Mouse (Mus musculus) cerebellum, adult 9-10 months (tissue): ENCODE results near the gene H2-DMb1.
"Not testable (repeated sequence)": the region's sequence is repeated elsewhere in the genome, so short reads cannot be mapped to it uniquely, and the experiment has no call there.

Experiments
- DNase-seq: peaks from one replicate; pipeline ENCODE4 v3.0.0; 2022

The H2-DMb1 gene

DNA sequence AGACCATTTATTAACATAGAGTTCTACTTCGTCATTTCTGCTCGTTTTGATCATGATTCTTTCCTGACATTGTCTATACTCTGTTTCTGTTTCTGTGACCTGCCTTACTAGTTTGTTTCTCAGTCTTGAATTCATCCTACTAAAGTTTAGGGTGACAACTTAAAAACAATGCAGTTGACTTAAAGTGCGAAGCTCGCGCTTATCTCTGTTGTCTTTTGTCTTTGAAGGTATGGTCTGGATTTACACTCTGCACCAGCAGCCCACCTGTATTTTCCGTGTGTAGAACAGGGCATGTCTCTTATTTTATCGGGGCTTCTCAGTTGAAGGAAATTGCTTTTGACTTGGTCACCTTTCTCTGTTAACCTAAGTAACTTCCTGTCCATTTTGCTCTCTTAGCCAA is 29.8 kb upstream of the H2-DMb1 start:
- no peak for DNase-seq

GRCm38 (mm10) chr17:34123518-34123917 is 29.4 kb upstream of the H2-DMb1 start:
- DNase-seq = peak; percentile 69

DNA sequence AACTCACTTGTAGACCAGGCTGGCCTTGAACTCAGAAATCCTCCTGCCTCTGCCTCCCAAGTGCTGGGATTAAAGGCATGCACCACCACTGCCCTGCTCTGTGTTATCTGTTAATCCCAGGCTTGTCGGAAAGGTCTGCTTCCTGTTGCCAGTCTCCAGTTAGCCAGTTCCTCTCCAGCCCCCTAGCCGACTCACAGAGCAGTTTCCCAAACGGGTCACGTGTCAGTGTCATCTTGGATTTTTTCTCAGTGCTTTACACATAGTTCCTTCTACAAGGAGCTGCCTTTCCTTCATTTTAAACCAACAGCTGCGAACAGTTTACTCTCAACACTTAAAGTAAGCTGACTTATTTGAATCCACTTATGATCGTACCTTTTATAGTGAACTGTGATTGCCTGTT is 28.2 kb upstream of the H2-DMb1 start:
- peak; percentile 45 for DNase-seq

- peak; percentile 34 for DNase-seq
Measured at GRCm38 (mm10) chr17:34126826-34127420, 25.9 kb upstream of the H2-DMb1 start.

DNA sequence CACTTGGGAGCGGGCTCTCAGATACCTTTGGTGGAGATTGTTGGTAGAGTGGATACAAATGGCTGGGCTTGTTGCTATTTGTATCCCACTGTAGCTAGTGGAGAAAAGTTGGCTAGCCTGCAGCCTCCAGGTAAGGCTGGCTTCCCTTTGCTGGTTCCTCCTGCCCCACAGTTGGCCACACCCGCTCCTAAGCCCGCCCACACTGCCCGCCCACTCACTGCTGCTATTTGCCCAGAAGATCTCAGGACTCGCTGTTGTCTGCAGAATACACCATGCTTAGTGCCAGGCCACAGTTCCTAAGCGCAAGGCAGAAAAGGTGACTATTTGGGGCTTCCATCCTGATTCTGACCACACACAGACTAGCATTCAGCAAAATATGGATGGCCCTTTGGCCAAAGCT is 25.4 kb upstream of the H2-DMb1 start:
- peak; percentile 70 for DNase-seq

DNA sequence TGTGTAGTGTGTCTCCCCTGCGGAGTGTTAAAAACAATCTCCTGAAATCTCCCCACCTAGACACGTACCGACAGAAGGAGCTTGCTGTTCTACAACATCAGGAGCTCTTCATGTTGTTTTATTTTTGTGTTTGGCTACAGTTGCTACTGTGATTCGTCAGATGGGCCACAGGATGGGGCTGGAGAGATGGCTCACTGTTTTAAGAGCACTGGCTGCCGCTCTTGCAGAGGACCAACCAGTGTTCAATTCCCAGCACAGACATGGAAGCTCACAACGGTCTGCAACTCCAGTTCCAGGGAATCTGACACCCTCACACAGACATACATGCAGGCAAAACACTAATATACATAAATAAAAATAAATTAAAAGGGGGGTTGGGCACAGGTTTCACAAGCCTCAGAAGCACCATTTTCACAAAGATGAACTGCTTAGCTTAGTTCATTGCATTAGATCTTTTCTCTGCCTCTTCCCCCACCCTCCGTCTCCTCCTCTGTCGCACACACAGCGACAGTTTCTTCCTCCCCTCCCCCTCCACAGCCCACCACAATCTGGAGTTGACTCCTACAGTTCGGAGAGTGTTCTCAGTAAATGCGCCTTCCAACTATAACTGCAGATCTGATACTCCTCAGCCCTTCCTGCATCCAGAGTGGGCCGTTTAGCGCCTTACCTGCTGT is 24.5 kb upstream of the H2-DMb1 start:
- DNase-seq = peak; percentile 26

- no peak for DNase-seq
Measured at GRCm38 (mm10) chr17:34128944-34129791, 23.7 kb upstream of the H2-DMb1 start.

GRCm38 (mm10) chr17:34130073-34130947 is 22.6 kb upstream of the H2-DMb1 start:
- DNase-seq = no peak

DNA sequence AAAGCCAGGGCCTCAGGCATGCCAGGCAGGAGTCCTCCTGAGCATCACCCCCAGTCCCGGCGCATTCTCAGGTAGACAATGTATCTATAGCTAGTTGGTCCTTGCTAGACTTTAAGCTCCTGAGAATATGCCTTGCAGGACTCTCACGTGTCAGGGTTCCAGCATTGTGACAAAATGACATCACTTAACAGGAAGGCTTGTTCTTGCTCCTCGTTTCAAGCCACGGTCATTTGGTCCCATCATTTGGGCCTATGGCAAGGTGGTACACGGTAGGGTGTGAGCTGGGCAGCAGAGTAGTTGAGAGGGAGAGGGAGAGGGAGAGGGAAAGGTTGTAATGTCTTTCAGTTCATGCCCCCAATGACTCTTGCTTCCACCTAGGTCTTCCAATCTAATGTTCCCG is 21.0 kb upstream of the H2-DMb1 start:
- no peak for DNase-seq

GRCm38 (mm10) chr17:34133289-34133688 is 19.6 kb upstream of the H2-DMb1 start:
- peak; percentile 26 for DNase-seq

- peak; percentile 19 for DNase-seq
Measured at GRCm38 (mm10) chr17:34134451-34134850, 18.4 kb upstream of the H2-DMb1 start.

- peak; percentile 100 for DNase-seq
Measured at GRCm38 (mm10) chr17:34135297-34136224, 17.3 kb upstream of the H2-DMb1 start.

GRCm38 (mm10) chr17:34137601-34138000 is 15.3 kb upstream of the H2-DMb1 start:
- peak; percentile 17 for DNase-seq

GRCm38 (mm10) chr17:34138655-34139054 is 14.2 kb upstream of the H2-DMb1 start:
- DNase-seq = no peak

DNA sequence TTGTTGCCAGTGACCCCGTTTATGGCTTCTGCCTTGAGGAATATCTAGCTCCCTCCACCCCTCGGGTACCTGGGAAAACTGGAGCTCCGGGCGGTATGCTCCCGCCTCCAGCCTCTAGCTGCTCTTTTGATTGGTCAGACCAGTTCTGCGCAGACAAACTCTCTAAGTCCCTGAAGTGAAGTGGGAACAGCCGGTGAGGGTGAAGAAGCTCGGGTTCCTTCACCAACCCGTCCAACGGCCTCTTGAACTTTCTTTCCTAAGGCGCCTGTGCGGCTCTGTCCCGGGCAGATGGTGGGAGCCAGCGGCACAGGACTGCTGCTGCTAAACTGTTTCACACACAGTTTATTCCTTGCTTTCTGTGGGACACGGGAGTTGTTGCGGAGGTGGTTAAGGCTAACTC is 13.5 kb upstream of the H2-DMb1 start:
- no peak for DNase-seq

DNA sequence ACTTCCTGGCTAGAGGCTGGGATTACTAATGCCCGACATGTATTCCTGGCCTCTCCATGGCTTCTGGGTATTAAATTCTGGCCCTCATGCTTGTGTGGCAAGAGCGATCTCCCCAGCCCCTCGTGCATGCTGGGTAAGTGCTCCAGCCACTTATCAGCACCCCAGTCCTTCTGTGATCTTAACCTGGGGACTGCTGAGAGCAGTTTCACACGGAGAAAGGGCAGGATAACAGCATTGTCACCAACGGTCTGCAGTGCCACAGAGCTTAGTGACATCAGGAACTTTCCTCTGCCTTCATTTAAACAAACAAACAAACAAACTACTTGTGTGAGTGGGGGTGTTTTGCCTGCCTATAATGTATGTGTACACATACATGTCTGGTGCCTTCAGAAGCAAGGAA is 12.6 kb upstream of the H2-DMb1 start:
- DNase-seq = no peak

DNA sequence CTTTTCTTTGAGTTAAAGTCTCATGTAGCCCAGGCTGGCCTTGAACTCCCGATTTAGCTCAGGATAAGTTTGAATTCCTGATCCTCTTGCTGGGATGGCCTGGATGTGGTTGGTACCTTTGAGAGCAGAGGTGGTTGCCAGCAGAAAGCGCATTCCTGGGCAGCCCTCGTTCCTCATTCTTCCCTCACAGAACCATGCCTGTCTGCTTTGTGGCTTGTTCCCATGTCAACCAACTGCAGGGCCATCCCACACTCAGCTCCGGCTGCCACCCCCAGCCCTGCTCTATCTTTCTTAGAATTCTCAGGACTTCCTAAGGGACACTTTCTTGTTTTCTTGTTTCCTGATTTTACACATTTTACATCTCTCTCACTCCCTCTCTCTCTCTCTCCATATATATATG is 11.4 kb upstream of the H2-DMb1 start:
- no peak for DNase-seq

DNA sequence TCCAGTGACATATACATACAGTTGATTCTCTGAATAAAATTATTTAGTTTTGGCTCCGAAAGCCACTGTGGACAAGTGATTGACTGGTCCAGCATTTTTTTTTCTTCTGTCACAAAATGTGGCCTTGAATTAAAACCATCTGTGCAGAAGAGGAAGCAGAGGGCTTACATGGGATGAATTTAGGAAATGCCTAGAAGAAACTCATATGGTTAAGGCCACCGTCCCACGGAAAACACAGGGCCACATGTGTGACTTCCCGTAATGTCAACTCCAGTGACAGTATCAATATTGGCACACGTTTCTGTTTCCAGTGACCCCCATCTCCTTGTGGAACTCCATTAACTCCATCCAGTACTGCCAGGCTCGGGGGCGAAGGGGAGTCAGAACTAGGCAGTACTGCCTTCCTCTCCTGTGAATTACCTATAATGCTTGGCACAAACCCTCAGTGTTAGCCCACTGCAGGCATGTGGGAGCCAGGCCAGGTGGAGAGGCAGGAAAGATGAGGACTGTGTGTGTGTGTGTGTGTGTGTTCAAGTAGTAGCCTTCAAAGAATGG is 10.3 kb upstream of the H2-DMb1 start:
- no peak for DNase-seq

DNA sequence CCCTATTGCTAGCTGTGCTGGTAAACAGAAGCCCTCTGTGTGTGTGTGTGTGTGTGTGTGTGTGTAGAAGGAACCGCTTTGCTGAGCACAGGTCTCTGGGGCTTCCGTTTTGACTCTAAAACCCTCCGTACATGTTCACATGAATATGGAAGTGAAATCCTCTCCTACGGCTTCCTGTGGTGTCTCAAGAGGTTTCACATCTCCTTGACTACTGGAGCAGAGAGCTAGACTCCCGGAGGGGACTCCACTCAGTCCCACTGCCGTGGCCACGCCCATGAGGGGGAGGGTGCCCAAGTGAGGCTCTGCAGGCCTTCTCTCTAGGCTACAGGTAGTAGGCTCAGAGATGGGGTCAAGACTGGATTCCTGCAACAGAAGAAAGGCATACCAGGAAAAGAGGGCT is 9.8 kb upstream of the H2-DMb1 start, which contains the start of gene H2-DMb2:
H2-DMb2 (plus strand) TSS at position 275 of the 400 bp plus-strand sequence.
- no peak for DNase-seq

DNA sequence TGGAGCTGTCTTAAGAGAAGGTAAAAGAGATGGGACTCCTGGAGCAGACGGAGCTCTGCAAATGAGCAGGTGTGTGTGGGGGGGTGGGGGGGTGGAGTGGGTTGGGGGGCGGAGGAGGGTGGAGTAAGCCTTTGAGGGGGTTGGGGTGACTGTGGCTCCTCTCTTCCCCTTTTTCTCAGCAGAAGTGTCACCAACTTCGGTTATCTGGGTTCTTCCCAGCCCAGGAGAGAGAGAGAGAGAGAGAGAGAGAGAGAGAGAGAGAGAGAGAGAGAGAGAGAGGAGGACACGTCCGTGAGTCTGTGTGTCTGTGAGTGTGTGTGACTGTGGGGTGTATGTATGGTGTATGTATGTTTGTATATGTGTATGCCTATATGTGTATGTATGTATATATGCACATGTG is 9.4 kb upstream of the H2-DMb1 start:
- DNase-seq = no peak

- DNase-seq = not testable (repeated sequence)
Measured at GRCm38 (mm10) chr17:34144221-34144620, 8.7 kb upstream of the H2-DMb1 start.
